Mouse (Mus musculus) lung, postnatal 0 days (tissue): ENCODE data around the gene Tnfaip8l3.

ENCODE experiments used
- CTCF ChIP-seq: IDR thresholded peaks from 2 replicates; pipeline ENCODE4 v1.5.1; 2016; ENCODE audit warnings: antibody characterized with exemption, mild to moderate bottlenecking
- EP300 ChIP-seq: IDR thresholded peaks from 2 replicates; pipeline ENCODE4 v1.6.1; 2016; ENCODE audit warnings: antibody characterized with exemption, mild to moderate bottlenecking, control low read depth

- no peak for TF ChIP-seq CTCF
- peak; percentile 60 for TF ChIP-seq EP300
These were observed 6.7 kb upstream of the Tnfaip8l3 start for GRCm38 (mm10) chr9:54074901-54075300.
